Mouse (Mus musculus): ENCODE data around the gene Gm13090.

Gene Gm13090

GRCm38 (mm10) chr4:151089270-151089669, at the start of gene Gm13090:
TSS of gene Gm13090 (plus strand) at chr4:151089570.
- DNase-seq (ENCODE audit: low spot score): no peak

GRCm38 (mm10) chr4:151041506-151041905, 47.9 kb upstream of the Gm13090 start:
- no peak for DNase-seq (ENCODE audit: low spot score)

- peak; percentile 10 for DNase-seq (ENCODE audit: low spot score)
Observed at GRCm38 (mm10) chr4:151043281-151043680, 46.1 kb upstream of the Gm13090 start.

GRCm38 (mm10) chr4:151044037-151044943, 45.1 kb upstream of the Gm13090 start, which contains the start of gene Per3:
TSS of gene Per3 (minus strand) at chr4:151044665.
- DNase-seq (ENCODE audit: low spot score): peak; percentile 99

GRCm38 (mm10) chr4:151044944-151045570, 44.3 kb upstream of the Gm13090 start:
- no peak for DNase-seq (ENCODE audit: low spot score)

GRCm38 (mm10) chr4:151046524-151046923, 42.8 kb upstream of the Gm13090 start:
- DNase-seq (ENCODE audit: low spot score): no peak

GRCm38 (mm10) chr4:151051162-151051561, 38.2 kb upstream of the Gm13090 start:
- DNase-seq (ENCODE audit: low spot score): no peak

- peak; percentile 99 for DNase-seq (ENCODE audit: low spot score)
Observed at GRCm38 (mm10) chr4:151057347-151058321, 31.7 kb upstream of the Gm13090 start, which contains the start of gene Vamp3. TSS of gene Vamp3 (minus strand) at chr4:151057963.

- no peak for DNase-seq (ENCODE audit: low spot score)
Observed at GRCm38 (mm10) chr4:151058634-151059033, 30.7 kb upstream of the Gm13090 start.

- no peak for DNase-seq (ENCODE audit: low spot score)
Observed at GRCm38 (mm10) chr4:151059566-151059965, 29.8 kb upstream of the Gm13090 start.

GRCm38 (mm10) chr4:151068751-151069150, 20.6 kb upstream of the Gm13090 start:
- no peak for DNase-seq (ENCODE audit: low spot score)

- no peak for DNase-seq (ENCODE audit: low spot score)
Observed at GRCm38 (mm10) chr4:151070962-151071361, 18.4 kb upstream of the Gm13090 start.

- peak; percentile 53 for DNase-seq (ENCODE audit: low spot score)
Observed at GRCm38 (mm10) chr4:151073108-151073744, 16.1 kb upstream of the Gm13090 start.

- no peak for DNase-seq (ENCODE audit: low spot score)
Observed at GRCm38 (mm10) chr4:151074817-151075216, 14.6 kb upstream of the Gm13090 start.

GRCm38 (mm10) chr4:151081355-151081754, 8.0 kb upstream of the Gm13090 start:
- no peak for DNase-seq (ENCODE audit: low spot score)

GRCm38 (mm10) chr4:151081977-151082376, 7.4 kb upstream of the Gm13090 start:
- no peak for DNase-seq (ENCODE audit: low spot score)

GRCm38 (mm10) chr4:151083027-151083426, 6.3 kb upstream of the Gm13090 start:
- DNase-seq (ENCODE audit: low spot score): no peak

- no peak for DNase-seq (ENCODE audit: low spot score)
Observed at GRCm38 (mm10) chr4:151087358-151087757, 2.0 kb upstream of the Gm13090 start.

- no peak for DNase-seq (ENCODE audit: low spot score)
Observed at GRCm38 (mm10) chr4:151088819-151089218, 551 bp upstream of the Gm13090 start.

GRCm38 (mm10) chr4:151095207-151095606, 5.8 kb downstream of the Gm13090 start:
- DNase-seq (ENCODE audit: low spot score): no peak
